19 mouse cellular contexts compared by ENCODE assay signal in the genomic region with DNA sequence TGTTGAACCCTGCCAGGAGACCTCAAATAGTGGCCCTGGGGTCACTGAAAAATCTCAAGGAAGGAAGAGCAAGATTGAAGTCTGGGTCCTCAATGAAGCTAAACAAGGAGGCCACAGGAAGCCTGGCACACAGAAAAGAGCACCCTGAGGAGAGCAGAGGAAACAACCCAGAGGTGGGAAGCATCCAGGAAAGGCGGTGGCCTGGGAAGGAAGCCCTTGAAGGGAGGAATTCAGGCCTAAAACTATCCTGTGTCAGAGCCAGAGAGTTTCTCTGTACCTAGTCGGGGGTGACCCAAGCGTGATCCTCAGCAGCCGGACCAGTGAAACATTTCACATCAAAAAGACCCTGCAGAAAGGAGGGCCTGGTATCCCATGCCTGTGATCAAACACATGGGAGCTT. TPM values are rescaled to one million over a fixed set of nuclear protein-coding genes. Genes with fewer than 3 reads are reported as not detected.
DNase-seq lines count a peak whose midpoint lies in the region; ATAC-seq lines count a peak whose summit lies in the region.
"Had no signal": no experiment of that assay in that cellular context is flagged by ENCODE, and none has a peak within 500 bp of the region (broad histone marks: within the 10 kb centered on the region; RNA-seq: fewer than 3 reads in every experiment).

No protein-coding gene starts in this region.

- H3K27me3 ChIP-seq in intestine, embryonic 16.5 days (replicated peaks; ENCODE audit: control insufficient read depth, insufficient read depth, low read length) = no peaks in the 10 kb centered on the region
- no peaks in the 10 kb centered on the region for H3K27me3 ChIP-seq in intestine, embryonic 15.5 days (replicated peaks)

- peak overlapping the region; percentile 51; the same call in 1 of the 2 replicates for H3K27ac ChIP-seq in intestine, embryonic 16.5 days (ENCODE audit: low read length)
- H3K27ac ChIP-seq in intestine, embryonic 15.5 days = no peak overlapping the region
- H3K27ac ChIP-seq: liver, embryonic 15.5 days had no signal

- no peak for ATAC-seq in intestine, embryonic 16.5 days
- no peak for ATAC-seq in intestine, embryonic 15.5 days
- ATAC-seq: forebrain, embryonic 16.5 days; hindbrain, embryonic 16.5 days had no signal

- H3K4me2 ChIP-seq in intestine, embryonic 16.5 days (ENCODE audit: low read depth, low read length) = no peak overlapping the region
- no peak overlapping the region for H3K4me2 ChIP-seq in intestine, embryonic 15.5 days (replicated peaks)
- H3K4me2 ChIP-seq: liver, embryonic 15.5 days had no signal

- H3K9ac ChIP-seq in intestine, embryonic 16.5 days (ENCODE audit: low read depth, low read length) = no peak overlapping the region
- H3K9ac ChIP-seq in intestine, embryonic 15.5 days = no peak overlapping the region
- H3K9ac ChIP-seq: liver, embryonic 15.5 days had no signal

- no peaks in the 10 kb centered on the region for H3K9me3 ChIP-seq in intestine, embryonic 16.5 days (ENCODE audit: control insufficient read depth, low read length)
- no peaks in the 10 kb centered on the region for H3K9me3 ChIP-seq in intestine, embryonic 15.5 days
- H3K9me3 ChIP-seq: liver, embryonic 15.5 days had no signal

- WGBS in intestine, embryonic 16.5 days = 79% methylated on average over 4 of the region's 4 CpGs
- 64% methylated on average over 4 of the region's 4 CpGs for WGBS in intestine, embryonic 15.5 days

- peaks cover 3% of the 10 kb centered on the region; the same call in 1 of the 2 replicates for H3K4me1 ChIP-seq in intestine, embryonic 16.5 days (ENCODE audit: control insufficient read depth, insufficient read depth, low read length)
- 0 out of 2 replicates have a peak, but pooled peaks cover 3% of the 10 kb centered on the region for H3K4me1 ChIP-seq in intestine, embryonic 15.5 days (replicated peaks)
- H3K4me1 ChIP-seq: liver, embryonic 15.5 days had no signal

- H3K36me3 ChIP-seq in intestine, embryonic 16.5 days (ENCODE audit: control insufficient read depth, insufficient read depth, low read length) = no peaks in the 10 kb centered on the region
- no peaks in the 10 kb centered on the region for H3K36me3 ChIP-seq in intestine, embryonic 15.5 days
- H3K36me3 ChIP-seq: liver, embryonic 15.5 days had no signal

- peak; percentile 18 for DNase-seq in adrenal gland, postnatal 14 days
- no peak for DNase-seq in adrenal gland, postnatal 10 days
- DNase-seq in lung, postnatal 10 days = peak; percentile 27
- no peak for DNase-seq in lung, adult 18-20 months
- no peak for DNase-seq in right cerebral cortex, adult 18-20 months
- no peak for DNase-seq in urinary bladder, postnatal 10 days (ENCODE audit: low spot score)
- DNase-seq: cerebellum, postnatal 14 days; midbrain, embryonic 14.5 days; thymus, adult 2 months had no signal

- H3K4me3 ChIP-seq in intestine, embryonic 16.5 days (ENCODE audit: low read length) = no peak overlapping the region
- no peak overlapping the region for H3K4me3 ChIP-seq in intestine, embryonic 15.5 days (replicated peaks)
- H3K4me3 ChIP-seq: liver, embryonic 15.5 days had no signal

RNA-seq across cellular contexts. Expression of a gene that starts 7.2 kb away (rescaled TPM):
- 1.5 and 2.4 TPM in 2 replicates for total RNA-seq in adrenal gland, postnatal 14 days (2021)
- 1 to 10 TPM; 2.1 to 2.5 TPM for total RNA-seq in adrenal gland, postnatal 10 days (2021)
- 1.2 TPM in 2 replicates for polyA plus RNA-seq in intestine, embryonic 16.5 days (2015; fragmentation: Nextera tagmentation; extraction: Ambion mirVana)
- polyA plus RNA-seq in intestine, embryonic 15.5 days (2015; fragmentation: Nextera tagmentation; extraction: Ambion mirVana) = 0.64 and 1.1 TPM in 2 replicates
- total RNA-seq: gastrocnemius, adult 18-20 months had no signal

RNA-seq across cellular contexts. Expression of a gene that starts 38.5 kb away (rescaled TPM):
- total RNA-seq in adrenal gland, postnatal 14 days (2021) = not detected in 2 replicates
- total RNA-seq in adrenal gland, postnatal 10 days (2021) = not detected
- not detected in 2 replicates for polyA plus RNA-seq in intestine, embryonic 16.5 days (2015; fragmentation: Nextera tagmentation; extraction: Ambion mirVana)
- polyA plus RNA-seq in intestine, embryonic 15.5 days (2015; fragmentation: Nextera tagmentation; extraction: Ambion mirVana) = 0.05 TPM in 1 of 2 replicates, not detected in the other
- total RNA-seq: gastrocnemius, adult 18-20 months had no signal
- polyA plus RNA-seq: heart, embryonic 14.5 days; large intestine, adult 2 months; limb, embryonic 11.5 days; stomach, embryonic 14.5 days had no signal

Comparison
In these comparisons a context has a peak if more than half of its experiments do, and no peak if none do; other contexts are left out.
1. DNase-seq: peak in adrenal gland, postnatal 14 days (single experiment) and lung, postnatal 10 days (single experiment); none in adrenal gland, postnatal 10 days (single experiment), lung, adult 18-20 months (0 of 2), right cerebral cortex, adult 18-20 months (single experiment) and urinary bladder, postnatal 10 days (single experiment).